Mouse (Mus musculus) neural tube, embryonic 14.5 days (tissue): ENCODE measurements around the gene Pex14. TPM values are rescaled to one million over a fixed set of nuclear protein-coding genes. Genes with fewer than 3 reads are reported as not detected.

Source experiments
- ATAC-seq: fragments of 200-750 bp; cut with Nextera tagmentation; 2 replicates; pipeline ENCODE4 v1.8.0; 2017; ENCODE audit warnings: low read depth, mild to moderate bottlenecking, moderate TSS enrichment, moderate library complexity
- H3K27ac ChIP-seq: fragments of 300-500 bp; sonication (generic); 2 replicates; pipeline ENCODE4 v1.5.1; 2014; ENCODE audit warnings: low read depth, mild to moderate bottlenecking, control low read depth, low read length, moderate library complexity, mixed read lengths
- H3K27me3 ChIP-seq: fragments of 300-500 bp; sonication (generic); 2 replicates; pipeline ENCODE4 v1.6.1; 2014; ENCODE audit warnings: low read length; ENCODE audit not compliant: control insufficient read depth, insufficient read depth
- H3K36me3 ChIP-seq: fragments of 300-500 bp; sonication (generic); 2 replicates; pipeline ENCODE4 v1.6.1; 2014; ENCODE audit warnings: low read length, mixed read lengths; ENCODE audit not compliant: control insufficient read depth, insufficient read depth
- H3K4me1 ChIP-seq: fragments of 300-500 bp; sonication (generic); 2 replicates; pipeline ENCODE4 v1.6.1; 2014; ENCODE audit warnings: low read length; ENCODE audit not compliant: control insufficient read depth, insufficient read depth
- H3K4me2 ChIP-seq: fragments of 300-500 bp; sonication (generic); 2 replicates; pipeline ENCODE4 v1.6.1; 2014; ENCODE audit warnings: mild to moderate bottlenecking, low read depth, low read length, control low read depth
- H3K4me3 ChIP-seq: fragments of 300-500 bp; sonication (generic); 2 replicates; pipeline ENCODE4 v1.5.1; 2014; ENCODE audit warnings: low read depth, low read length, control low read depth, mixed read lengths
- H3K9ac ChIP-seq: fragments of 300-500 bp; sonication (generic); replicated peaks from 2 replicates; pipeline ENCODE4 v1.6.1; 2014; ENCODE audit warnings: low read depth, mild to moderate bottlenecking, control low read depth, low read length, mixed read lengths
- H3K9me3 ChIP-seq: fragments of 300-500 bp; sonication (generic); 2 replicates; pipeline ENCODE4 v1.6.1; 2016; ENCODE audit warnings: low read length; ENCODE audit not compliant: control insufficient read depth
- WGBS: fragments of 180-500 bp; shearing (Covaris S2); extraction: QIAGEN DNeasy Blood & Tissue Kit; methylation state at CpG from one replicate; pipeline ENCODE4 v1.1.7; 2014; 5-methylcytosine and 5-hydroxymethylcytosine counted together
- polyA plus RNA-seq: library from polyadenylated mRNA; unstranded; fragments of >200 nt; fragmentation: Nextera tagmentation; extraction: Ambion mirVana; gene quantifications from 2 replicates; pipeline ENCODE4 v1.2.1, GENCODE M21; 2014

Pex14 gene
- polyA plus RNA-seq, 1 experiment from 2014 or later: 40.9 TPM

DNA sequence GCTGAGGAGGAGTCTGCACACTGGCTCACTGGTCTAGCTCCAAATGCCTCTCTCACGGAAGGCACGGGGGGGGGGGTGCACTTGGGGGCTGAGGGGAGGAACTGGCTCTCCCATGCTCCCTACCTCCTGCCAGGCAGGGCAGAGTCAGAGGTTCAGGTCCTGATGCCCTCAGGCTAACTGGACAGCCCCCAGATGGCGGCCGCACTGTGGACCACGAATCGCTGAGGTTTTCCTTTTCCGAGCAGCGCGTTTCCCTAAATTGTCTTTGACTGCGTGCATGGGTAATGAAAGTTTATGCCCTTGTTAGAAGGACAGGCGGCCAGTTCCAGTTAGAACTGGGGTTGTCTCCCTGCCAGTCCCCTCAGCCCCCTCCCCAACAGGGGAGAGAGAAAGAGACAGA, 179.1 kb downstream of the Pex14 start:
- Histone ChIP-seq H3K27me3 (0 out of 2 replicates have a peak, but pooled peaks cover 4% of the 10 kb centered on the region), H3K4me1 (peaks cover 72% of the 10 kb centered on the region), H3K4me2 (peak overlapping the region; percentile 18; the same call in 1 of the 2 replicates), H3K36me3 (no peaks in the 10 kb centered on the region), H3K27ac (peak overlapping the region; percentile 85), H3K9ac (no peak overlapping the region; the same call in 1 of the 2 replicates), H3K4me3 (no peak overlapping the region), H3K9me3 (no peaks in the 10 kb centered on the region)
- no peak for ATAC-seq
- WGBS: 18% methylated on average over 11 of the region's 11 CpGs

DNA sequence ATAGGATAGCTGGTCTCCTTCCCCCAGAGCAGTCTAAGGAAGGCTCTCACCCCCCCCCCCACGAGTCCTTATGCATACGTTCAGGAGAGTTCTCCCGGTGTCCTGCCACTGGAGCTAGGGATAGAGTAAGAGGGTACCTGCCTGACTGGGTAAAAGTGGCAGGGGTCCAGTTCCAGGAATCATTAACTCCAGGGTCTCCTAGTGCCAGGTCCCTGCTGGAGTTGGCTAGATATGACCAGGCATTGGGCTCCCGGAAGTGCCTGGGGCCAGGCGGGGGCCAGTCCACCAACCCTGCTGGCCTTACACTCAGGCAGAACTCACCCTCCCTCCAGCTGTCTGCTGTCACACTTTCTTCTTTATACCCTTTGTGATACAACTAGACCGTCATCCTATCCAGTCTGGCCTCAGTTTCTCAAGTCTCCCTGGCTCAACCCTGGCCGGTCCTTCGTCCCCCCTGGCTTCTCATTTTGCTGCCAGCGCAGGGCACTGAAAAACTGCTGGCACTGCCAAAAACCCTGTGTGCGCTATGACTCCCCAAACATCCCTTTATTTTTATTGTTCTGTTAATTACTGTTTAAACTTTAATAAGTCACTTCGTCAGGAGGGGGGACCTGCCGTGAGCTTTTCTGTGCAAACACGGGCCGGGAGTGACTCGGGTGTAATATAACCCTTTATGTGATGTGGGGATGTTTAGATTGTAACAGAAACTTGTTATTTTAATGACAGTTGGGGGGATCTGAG, 180.8 kb downstream of the Pex14 start:
- H3K4me1 ChIP-seq: peaks cover 73% of the 10 kb centered on the region
- H3K36me3 ChIP-seq: no peaks in the 10 kb centered on the region
- H3K9ac ChIP-seq: no peak overlapping the region
- no peak overlapping the region for H3K4me2 ChIP-seq
- 48% methylated on average over 15 of the region's 15 CpGs for WGBS
- peak overlapping the region; percentile 40; the same call in 1 of the 2 replicates for H3K27ac ChIP-seq
- no peaks in the 10 kb centered on the region for H3K9me3 ChIP-seq
- H3K27me3 ChIP-seq: 0 out of 2 replicates have a peak, but pooled peaks cover 4% of the 10 kb centered on the region
- no peak overlapping the region for H3K4me3 ChIP-seq
- ATAC-seq: no peak

DNA sequence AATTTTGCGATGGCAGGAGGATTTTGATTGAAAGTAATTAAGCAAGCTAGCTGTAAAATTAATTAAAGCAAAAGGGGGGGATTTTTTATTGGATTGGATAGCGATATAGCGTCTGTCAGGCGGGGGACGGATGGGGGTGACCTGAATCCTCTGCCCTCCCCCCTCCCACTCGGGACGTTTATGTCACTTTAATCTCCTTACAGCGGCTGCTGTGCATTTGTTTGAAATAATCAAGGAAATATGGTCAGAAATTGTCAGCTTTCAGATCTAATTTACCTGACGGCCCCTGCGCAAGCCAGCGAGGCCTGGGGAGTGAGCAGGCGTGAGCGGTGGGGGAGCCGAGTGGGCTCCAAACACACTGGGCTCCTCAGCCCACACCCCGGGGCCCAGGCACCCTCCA, 183.8 kb downstream of the Pex14 start:
- H3K9me3 ChIP-seq: no peaks in the 10 kb centered on the region
- H3K4me3 ChIP-seq: no peak overlapping the region
- no peaks in the 10 kb centered on the region for H3K36me3 ChIP-seq
- 0 out of 2 replicates have a peak, but pooled peaks cover 4% of the 10 kb centered on the region for H3K27me3 ChIP-seq
- H3K4me2 ChIP-seq: no peak overlapping the region
- no peak for ATAC-seq
- peak overlapping the region; percentile 57 for H3K27ac ChIP-seq
- H3K9ac ChIP-seq: no peak overlapping the region
- peaks cover 42% of the 10 kb centered on the region for H3K4me1 ChIP-seq
- 51% methylated on average over 15 of the region's 15 CpGs for WGBS

DNA sequence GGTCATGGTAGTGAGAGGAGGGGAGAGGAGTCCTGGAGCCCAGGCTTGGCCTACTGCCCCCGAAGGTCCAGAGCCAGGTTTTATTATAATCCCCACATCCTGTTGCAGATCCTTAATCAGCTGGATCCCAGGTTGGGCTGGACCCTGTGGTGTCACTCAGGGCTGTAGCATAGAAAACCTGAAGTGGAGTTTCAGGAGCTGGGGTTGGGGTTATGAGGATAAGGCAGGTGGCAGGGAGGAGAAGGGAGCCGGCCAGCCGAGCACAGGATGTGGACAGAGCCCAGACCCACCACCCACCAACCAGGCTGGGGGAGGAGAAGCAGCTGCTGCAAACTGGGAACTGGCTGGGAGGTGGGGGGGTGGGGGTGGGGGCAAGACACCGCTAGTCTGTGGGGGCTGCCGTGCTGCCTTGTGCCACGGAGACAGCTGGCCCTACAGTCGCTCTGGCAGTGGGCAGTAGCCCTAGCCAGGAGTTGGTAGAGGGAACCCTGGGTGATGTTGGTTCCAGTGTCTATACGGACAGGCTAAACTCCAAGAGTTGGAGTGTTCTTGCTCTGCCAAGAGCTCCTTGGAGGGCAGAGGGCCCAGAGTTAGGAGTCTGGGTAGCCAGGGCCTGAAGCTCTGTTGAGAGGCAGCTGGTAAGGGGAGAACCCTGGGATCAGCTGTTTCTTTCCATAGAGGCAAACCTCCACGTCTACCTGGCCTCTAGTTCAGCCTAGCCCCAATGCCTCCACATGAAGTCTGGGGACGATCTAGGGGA, 184.6 kb downstream of the Pex14 start:
- Histone ChIP-seq H3K9me3 (no peaks in the 10 kb centered on the region), H3K36me3 (no peaks in the 10 kb centered on the region), H3K4me1 (peaks cover 35% of the 10 kb centered on the region), H3K4me2 (no peak overlapping the region), H3K27me3 (0 out of 2 replicates have a peak, but pooled peaks cover 4% of the 10 kb centered on the region), H3K9ac (no peak overlapping the region), H3K27ac (peak overlapping the region; percentile 56), H3K4me3 (no peak overlapping the region)
- 37% methylated on average over 10 of the region's 10 CpGs for WGBS
- ATAC-seq: peak; percentile 42

DNA sequence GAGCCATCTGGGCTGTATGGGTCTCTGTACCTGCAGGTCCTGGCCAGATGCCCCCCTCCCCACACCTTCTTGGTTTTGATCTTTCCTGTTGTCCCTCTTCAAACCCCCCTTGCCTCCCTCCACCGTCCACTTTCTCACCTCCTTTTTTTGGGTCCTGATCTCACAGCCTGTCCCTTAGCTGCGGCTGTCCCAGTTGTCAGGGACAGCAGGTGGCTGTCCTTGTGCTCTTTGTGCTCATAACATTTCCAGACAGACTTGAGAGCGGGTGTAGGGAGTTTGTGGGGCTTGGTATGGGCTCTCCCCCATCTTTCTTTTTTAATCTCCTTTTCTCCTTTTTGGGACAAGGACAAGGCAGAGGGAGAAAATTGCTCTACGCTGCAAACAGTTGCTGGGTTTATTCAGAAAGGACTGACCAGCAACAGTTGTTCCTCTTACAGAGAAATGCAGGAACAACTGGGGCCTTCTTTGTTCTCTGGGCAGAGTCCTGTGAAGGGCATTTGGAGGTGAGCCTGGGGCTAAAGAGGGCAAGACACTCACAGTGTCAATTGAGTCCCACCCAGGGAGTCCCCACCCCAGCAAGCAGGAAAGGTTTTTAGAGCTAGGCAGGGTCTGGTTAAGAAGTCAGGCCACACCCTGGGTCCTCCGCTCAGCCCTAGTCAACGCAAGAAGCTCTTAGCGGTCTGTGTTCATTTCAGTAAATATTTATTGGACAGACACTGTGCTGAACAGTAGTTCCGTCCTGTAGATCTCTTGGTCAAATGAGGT, 186.7 kb downstream of the Pex14 start:
- Histone ChIP-seq H3K27ac (no peak overlapping the region), H3K9me3 (no peaks in the 10 kb centered on the region), H3K9ac (no peak overlapping the region), H3K4me1 (peaks cover 32% of the 10 kb centered on the region), H3K36me3 (no peaks in the 10 kb centered on the region), H3K4me3 (no peak overlapping the region), H3K4me2 (no peak overlapping the region), H3K27me3 (0 out of 2 replicates have a peak, but pooled peaks cover under 1% of the 10 kb centered on the region)
- no peak for ATAC-seq
- 60% methylated on average over 8 of the region's 8 CpGs for WGBS

DNA sequence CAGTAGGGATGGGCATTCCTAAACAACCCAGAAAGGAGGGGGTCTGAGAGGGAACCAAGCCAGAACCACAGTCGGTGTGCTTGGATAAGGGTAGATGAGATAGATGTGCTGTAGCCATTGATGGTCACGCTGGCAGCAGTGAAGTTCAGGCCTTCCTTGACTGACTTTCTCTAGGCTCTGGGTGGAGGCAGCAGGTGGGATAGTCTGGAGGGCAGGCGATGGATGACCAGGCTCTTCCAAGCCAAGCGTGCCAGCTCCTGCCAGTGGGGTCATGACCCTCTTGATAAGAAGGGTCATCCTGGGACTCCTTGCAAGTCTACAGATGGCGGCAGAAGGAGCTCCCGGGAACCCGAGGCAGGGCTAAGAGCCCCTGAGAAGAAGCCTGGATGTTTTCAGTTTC, 187.5 kb downstream of the Pex14 start:
- no peak overlapping the region for H3K4me2 ChIP-seq
- 65% methylated on average over 7 of the region's 7 CpGs for WGBS

More for the DNA sequence above, 187.5 kb downstream of the Pex14 start:
- no peak overlapping the region for H3K9ac ChIP-seq
- no peak overlapping the region for H3K4me3 ChIP-seq
- H3K27ac ChIP-seq: no peak overlapping the region
- H3K4me1 ChIP-seq: peaks cover 32% of the 10 kb centered on the region
- no peaks in the 10 kb centered on the region for H3K27me3 ChIP-seq
- H3K36me3 ChIP-seq: no peaks in the 10 kb centered on the region
- no peaks in the 10 kb centered on the region for H3K9me3 ChIP-seq
- ATAC-seq: no peak

Other genes with a start within 250 kb of the Pex14 start
- gene Dffa, start 4.3 kb upstream of the Pex14 start, polyA plus RNA-seq: 23.8 and 28.0 TPM in 2 replicates
- 0.86 TPM in 1 of 2 replicates, not detected in the other for gene Cort, start 26.9 kb upstream of the Pex14 start, polyA plus RNA-seq
- gene Cenps, start 37.8 kb upstream of the Pex14 start, polyA plus RNA-seq: 15.1 and 19.2 TPM in 2 replicates
- gene Pgd, start 66.9 kb upstream of the Pex14 start, polyA plus RNA-seq: 42.6 and 43.1 TPM in 2 replicates
- 174 and 224 TPM in 2 replicates for gene Kif1b, start 207.8 kb upstream of the Pex14 start, polyA plus RNA-seq